Mouse (Mus musculus) c-Kit-positive CD71-positive TER-119-negative erythroid progenitor cells, embryonic 14.5 days (primary cell): ENCODE measurements around the gene Gm9573.

ENCODE experiments used
- DNase-seq: peaks from one replicate; pipeline ENCODE4 v3.0.0-alpha.2; 2013; ENCODE audit warnings: low read depth

Gm9573 gene

DNA sequence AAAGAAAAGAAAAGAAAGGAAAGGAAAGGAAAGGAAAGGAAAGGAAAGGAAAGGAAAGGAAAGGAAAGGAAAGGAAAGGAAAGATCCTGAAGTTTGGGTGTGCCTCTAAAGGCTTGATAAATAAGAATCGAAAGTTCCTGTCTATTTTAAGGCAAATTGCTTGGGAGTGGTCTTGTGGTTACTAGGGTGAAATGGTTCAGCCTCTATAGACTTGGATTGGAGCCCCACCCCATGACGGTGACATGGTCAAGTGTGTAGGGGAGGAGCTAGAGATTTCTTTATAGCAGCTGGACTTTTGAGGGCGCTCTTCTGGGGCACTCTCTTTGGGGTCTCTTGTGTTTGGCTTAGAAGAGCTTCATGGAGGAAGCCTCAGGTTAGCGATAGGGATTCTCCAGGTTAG, 32.7 kb downstream of the Gm9573 start:
- DNase-seq: no peak

DNA sequence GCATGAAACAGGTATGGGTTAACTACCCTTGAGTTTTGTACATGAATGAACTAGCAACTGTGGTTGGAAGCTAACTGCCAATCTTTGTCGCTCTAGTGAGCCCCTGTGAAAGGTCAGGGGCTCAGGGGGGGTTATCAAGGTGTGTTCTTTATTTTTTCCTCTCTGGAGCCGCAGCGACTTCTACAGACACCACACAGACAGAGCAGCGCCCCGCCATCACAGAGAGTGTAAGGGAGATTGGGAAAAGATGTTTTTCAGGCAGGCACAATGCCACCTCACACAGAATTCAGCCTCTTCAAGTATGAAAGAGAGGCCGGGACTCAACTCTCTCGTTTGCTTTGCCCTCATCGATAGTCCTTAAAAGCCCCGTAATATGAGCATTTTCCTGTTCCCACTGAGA, 34.3 kb downstream of the Gm9573 start:
- no peak for DNase-seq

DNA sequence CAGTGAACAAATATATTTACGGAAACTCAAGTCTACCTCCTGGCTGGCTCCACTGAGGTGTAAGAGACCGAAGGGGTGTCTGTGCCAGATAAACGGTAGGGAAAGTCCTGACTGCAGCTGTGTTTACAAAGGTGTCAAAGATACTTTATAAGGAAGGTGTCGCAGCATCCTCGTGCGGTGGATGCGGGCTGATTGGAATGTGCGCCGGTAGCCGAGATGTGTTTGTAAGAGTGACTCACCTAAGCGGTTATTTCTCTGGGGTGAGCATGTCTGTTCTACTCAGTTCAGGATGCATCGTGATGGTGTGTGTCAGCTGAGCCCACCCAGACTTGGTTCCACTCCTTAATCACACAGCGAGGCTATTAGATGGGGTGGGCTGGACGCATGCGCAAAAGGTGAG, 34.7 kb downstream of the Gm9573 start:
- no peak for DNase-seq

DNA sequence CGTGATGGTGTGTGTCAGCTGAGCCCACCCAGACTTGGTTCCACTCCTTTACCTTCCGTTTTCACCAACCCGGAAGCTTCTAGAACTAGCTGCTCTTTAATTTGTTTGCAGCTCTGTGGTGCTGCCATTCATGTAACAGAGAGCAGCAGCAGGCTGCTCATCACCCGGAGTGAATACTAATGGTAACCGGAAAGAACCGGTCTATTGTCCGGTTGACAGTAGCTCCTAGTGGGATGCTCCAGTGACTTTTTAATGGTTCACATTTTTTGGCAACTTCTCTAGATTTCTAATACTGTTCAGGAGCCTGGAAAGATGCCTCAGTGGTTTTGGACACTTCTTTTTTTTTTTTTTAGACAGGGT, 35.2 kb downstream of the Gm9573 start:
- DNase-seq: no peak

DNA sequence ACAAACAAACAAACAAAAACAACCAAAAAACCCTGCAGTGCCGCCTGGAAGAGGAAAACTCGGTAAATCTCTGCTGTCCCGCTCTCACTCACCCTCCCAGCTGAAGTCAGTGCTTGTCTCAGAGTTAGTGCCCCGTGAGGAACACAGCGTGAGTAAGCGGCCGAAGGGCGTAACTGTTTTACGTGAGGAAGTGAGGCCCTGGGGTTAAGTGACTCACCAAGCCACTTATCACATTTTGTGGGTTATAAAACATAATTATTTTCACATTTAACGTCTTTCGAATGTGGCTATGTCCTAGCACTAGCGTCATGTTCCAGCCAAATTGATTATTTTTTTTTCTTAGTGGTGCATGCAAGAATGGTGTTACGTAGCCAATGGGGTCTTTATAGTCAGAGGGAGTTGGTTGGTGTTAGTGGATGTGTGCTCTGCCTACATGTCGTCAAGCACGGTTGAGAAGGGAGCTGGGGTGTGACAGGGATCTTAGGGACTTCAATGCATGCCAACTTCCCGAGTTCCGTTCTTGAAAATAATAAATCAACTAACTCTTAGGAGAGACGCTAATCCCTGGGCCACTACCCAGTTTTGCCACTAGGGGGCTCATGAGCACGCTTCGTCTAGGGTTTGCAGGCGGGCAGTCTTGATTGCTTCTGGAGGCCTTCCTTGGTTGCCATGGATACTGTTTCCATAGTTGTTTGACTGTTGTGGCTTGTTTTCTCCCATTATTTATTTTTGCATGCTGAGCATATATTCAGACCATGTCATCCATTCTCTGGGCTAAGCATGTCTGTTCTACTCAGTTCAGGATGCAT, 35.8 kb downstream of the Gm9573 start:
- peak; percentile 42 for DNase-seq

DNA sequence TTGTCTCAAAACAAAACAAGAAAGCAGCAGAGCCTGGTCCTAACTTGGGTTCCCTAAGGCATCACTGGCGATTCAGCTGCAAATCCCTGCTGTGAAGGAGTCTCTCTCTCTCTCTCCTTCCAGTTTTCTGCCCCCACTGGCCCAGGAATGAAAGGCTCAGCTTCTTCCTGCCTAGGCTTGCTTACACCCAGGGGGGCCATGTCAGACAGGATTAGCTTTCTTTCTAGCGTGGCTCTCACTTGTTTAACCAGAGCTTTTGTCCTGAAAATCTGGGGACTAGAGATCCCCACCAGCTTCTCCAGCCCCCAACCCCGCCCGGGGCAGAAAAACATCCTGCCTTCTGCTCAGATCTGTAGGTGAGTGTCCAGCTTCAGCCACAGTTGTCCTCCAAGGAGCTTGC, 38.0 kb downstream of the Gm9573 start:
- no peak for DNase-seq

DNA sequence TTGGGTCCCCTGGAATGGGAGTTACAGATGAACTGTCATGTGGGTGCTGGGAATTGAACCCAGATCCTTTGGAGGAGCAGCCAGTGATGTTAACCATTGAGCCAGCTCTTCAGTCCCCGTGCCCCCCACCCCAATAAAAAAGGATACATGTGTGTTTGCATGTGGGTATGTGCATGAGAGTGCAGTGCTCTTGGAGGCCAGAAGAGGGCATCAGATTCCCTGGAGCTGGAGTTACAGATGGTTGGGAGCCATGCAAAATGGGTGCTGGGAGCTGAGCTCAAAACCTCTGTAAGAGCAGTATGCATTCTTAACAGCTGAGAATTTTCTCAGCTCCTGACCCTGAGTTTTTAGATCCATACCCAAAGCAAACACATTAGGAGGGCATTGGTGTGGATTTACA, 39.1 kb downstream of the Gm9573 start:
- no peak for DNase-seq

DNA sequence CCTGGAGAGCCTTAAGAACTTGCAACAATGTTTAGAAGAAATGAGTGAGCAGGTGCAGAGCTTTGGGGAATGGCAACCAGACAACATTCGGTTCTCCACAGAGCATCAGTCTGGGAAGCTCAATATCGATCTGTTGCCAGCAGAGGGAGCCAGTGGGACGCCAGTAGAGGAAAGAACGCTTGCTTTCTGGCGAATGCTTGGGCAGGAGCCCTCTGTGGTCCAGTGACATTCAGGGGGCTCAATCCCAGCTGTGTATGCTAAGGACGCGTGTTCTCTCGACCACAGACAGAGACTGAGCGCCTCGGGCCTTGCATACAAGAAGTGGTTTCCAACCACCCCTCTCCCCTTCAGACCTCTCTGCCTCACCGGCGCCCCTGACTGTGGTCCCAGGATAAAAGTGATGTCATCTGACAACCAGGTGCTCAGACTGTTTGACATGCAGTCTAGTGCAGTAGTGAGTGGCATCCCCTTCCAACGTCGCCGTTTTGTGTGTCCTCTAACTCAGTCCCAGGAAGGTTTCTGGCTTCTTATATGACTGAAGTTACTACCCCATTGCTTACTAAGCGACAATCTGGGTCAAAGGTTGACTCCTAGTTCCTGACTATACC, 42.0 kb downstream of the Gm9573 start:
- DNase-seq: peak; percentile 40

DNA sequence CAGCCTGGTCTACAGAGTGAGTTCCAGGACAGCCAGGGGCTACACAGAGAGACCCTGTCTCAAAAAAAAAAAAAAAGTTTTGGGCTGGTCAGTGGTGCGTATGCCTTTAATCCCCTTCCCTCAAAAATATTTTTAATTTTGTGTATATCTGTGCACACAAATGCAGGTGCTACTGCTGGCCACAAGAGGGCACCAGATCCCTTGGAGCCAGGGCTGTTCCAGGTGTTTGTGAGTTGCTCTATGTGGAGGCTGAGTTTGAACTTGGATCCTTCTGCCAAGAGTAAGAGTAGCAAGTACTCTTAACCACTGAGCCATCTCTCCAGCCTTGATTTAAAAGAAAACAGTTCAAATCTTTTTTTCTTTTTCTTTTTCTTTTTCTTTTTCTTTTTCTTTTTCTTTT, 43.5 kb downstream of the Gm9573 start:
- no peak for DNase-seq

DNA sequence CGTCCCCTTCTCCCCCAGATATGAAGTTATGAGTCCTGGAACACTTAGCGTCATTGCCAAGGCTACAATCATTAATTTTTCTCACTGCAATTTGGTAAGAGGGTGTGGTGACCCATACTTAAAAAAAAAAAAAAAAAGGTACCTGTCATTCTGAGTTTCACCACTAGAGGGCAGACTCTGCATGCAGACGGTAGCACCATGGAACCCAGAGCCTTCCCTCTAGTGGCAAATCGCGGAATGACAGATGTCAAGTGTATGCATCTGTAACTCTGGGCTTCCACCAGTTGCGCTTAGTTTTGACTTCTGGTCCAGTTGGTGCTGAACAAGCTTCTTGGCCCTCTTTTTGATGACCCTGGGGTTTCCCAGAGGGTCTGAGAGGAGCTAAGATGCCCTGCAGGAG, 48.2 kb downstream of the Gm9573 start:
- DNase-seq: peak; percentile 89

DNA sequence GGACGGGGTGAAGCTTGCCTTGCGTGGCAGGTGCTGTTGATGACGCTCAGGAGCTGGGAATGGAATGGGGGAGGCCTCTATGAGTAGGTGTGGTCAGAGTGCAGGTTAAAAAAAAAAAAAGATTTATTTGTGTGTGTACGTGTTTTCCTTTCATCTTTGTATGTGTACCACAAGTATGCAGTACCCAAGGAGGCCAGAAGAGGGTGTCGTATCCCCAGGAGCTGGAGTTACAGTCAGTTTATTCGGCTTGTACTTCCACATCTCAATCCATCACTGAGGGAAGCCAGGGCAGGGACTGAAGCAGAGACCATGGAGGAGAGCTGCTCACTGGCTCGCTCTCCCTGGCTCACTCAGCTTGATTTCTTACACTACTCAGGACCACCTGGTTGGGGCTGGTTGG, 55.0 kb downstream of the Gm9573 start:
- no peak for DNase-seq

DNA sequence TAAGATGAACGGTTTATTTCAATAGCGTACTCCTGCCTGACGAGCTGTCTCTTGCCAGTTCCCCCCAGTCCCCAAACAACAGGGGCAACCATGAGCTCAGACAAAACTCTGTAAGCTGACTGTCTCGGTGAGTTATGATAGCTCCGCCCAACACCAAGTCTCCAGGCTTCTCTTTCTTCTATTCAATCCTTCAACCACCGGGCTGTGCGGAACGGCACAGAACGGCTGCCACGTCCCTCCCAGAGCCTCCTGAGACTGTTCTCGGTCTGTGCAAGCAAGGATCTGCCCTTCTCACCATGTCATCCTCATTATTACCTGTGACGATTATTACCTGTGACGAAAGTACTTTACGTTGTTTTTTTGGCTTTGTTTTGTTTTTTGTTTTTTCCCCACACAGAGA, 55.6 kb downstream of the Gm9573 start:
- no peak for DNase-seq

DNA sequence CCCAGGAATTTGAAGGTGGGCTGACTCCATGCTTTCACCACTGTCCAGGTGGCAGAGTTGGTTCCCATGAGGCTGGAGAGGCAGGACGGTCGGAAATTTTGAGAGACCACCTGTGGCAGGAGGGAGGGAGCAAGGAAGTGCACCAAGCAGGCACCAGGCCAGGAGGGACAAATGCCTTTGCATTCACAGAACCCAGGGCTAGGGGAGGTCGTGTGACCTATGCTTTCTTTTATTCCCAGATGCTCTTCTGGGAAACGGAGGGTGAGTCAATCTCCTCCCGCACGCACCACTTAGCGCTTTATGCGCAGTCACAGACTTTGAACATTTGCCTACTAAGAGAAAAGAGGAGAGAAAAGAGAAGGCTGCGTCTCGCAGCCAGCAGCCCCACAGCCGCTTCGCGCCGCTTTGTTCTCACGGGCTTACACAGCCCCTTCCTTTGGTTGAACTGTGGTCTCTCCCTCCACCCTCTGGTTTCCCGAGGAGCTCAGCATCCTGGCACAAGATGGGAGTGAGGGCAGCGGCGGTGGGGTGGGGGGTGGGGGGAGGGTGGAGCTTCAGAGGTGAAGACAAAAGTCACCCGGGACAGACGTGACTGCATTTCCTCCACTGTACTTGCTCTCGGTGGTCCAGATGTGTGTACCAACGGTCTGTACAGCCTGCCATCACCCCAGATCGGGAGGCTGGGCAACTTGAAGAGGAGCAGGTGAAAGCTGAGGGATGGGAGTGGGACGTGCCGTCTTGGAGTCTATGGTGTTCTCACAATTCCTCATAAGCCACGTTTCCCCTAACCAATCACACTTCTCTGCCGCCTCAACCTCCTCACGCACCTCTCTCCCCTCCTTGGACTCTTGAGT, 57.1 kb downstream of the Gm9573 start:
- DNase-seq: no peak
